Mouse (Mus musculus): ENCODE measurements around the gene Trak2. TPM values are rescaled to one million over a fixed set of nuclear protein-coding genes. Genes with fewer than 3 reads are reported as not detected.

Trak2 gene
- polyA plus RNA-seq, 1 experiment from 2014 or later: 17.9 TPM

GRCm38 (mm10) chr1:58956229-58956628 is 17.0 kb downstream of the Trak2 start:
- ATAC-seq (no peak), DNase-seq (ENCODE audit: low spot score) (no peak)
- Histone ChIP-seq H3K4me1 (ENCODE audit: control insufficient read depth, insufficient read depth, low read length) (no peaks in the 10 kb centered on the region), H3K4me3 (ENCODE audit: low read depth, low read length) (no peak overlapping the region), H3K9ac (ENCODE audit: low read length) (no peak overlapping the region), H3K4me2 (ENCODE audit: low read length) (no peak overlapping the region), H3K27ac (ENCODE audit: low read depth, low read length) (no peak overlapping the region), H3K36me3 (ENCODE audit: control insufficient read depth, insufficient read depth, low read length) (no peaks in the 10 kb centered on the region), H3K9me3 (replicated peaks; ENCODE audit: control insufficient read depth, low read length) (no peaks in the 10 kb centered on the region), H3K27me3 (replicated peaks; ENCODE audit: control insufficient read depth, insufficient read depth, low read length) (no peaks in the 10 kb centered on the region)
- WGBS: 86% methylated on average over 9 of the region's 9 CpGs

- no peak overlapping the region for H3K9ac ChIP-seq (ENCODE audit: low read length)
- no peak overlapping the region for H3K4me3 ChIP-seq (ENCODE audit: low read depth, low read length)
- no peaks in the 10 kb centered on the region for H3K36me3 ChIP-seq (ENCODE audit: control insufficient read depth, insufficient read depth, low read length)
- WGBS: 87% methylated on average over 3 of the region's 3 CpGs
- ATAC-seq (no peak), DNase-seq (ENCODE audit: low spot score) (no peak)
- H3K27me3 ChIP-seq (replicated peaks; ENCODE audit: control insufficient read depth, insufficient read depth, low read length): no peaks in the 10 kb centered on the region
- H3K9me3 ChIP-seq (replicated peaks; ENCODE audit: control insufficient read depth, low read length): no peaks in the 10 kb centered on the region
- no peak overlapping the region for H3K27ac ChIP-seq (ENCODE audit: low read depth, low read length)
- H3K4me1 ChIP-seq (ENCODE audit: control insufficient read depth, insufficient read depth, low read length): no peaks in the 10 kb centered on the region
- no peak overlapping the region for H3K4me2 ChIP-seq (ENCODE audit: low read length)
These were observed 17.5 kb downstream of the Trak2 start for GRCm38 (mm10) chr1:58955716-58956115.

- Histone ChIP-seq H3K4me2 (ENCODE audit: low read length) (no peak overlapping the region), H3K4me3 (ENCODE audit: low read depth, low read length) (no peak overlapping the region), H3K9ac (ENCODE audit: low read length) (no peak overlapping the region), H3K36me3 (ENCODE audit: control insufficient read depth, insufficient read depth, low read length) (no peaks in the 10 kb centered on the region), H3K27me3 (replicated peaks; ENCODE audit: control insufficient read depth, insufficient read depth, low read length) (no peaks in the 10 kb centered on the region), H3K4me1 (ENCODE audit: control insufficient read depth, insufficient read depth, low read length) (no peaks in the 10 kb centered on the region), H3K9me3 (replicated peaks; ENCODE audit: control insufficient read depth, low read length) (no peaks in the 10 kb centered on the region), H3K27ac (ENCODE audit: low read depth, low read length) (no peak overlapping the region)
- no peak for DNase-seq (ENCODE audit: low spot score)
- 78% methylated on average over 8 of the region's 8 CpGs for WGBS
- no peak for ATAC-seq
These were observed 18.4 kb downstream of the Trak2 start for GRCm38 (mm10) chr1:58954578-58955410.

- Histone ChIP-seq H3K27me3 (replicated peaks; ENCODE audit: control insufficient read depth, insufficient read depth, low read length) (no peaks in the 10 kb centered on the region), H3K4me1 (ENCODE audit: control insufficient read depth, insufficient read depth, low read length) (no peaks in the 10 kb centered on the region), H3K4me2 (ENCODE audit: low read length) (no peak overlapping the region), H3K36me3 (ENCODE audit: control insufficient read depth, insufficient read depth, low read length) (no peaks in the 10 kb centered on the region), H3K27ac (ENCODE audit: low read depth, low read length) (no peak overlapping the region), H3K9ac (ENCODE audit: low read length) (no peak overlapping the region), H3K9me3 (replicated peaks; ENCODE audit: control insufficient read depth, low read length) (no peaks in the 10 kb centered on the region), H3K4me3 (ENCODE audit: low read depth, low read length) (no peak overlapping the region)
- ATAC-seq (no peak), DNase-seq (ENCODE audit: low spot score) (no peak)
- 94% methylated on average over 9 of the region's 9 CpGs for WGBS
These were observed 19.4 kb downstream of the Trak2 start for GRCm38 (mm10) chr1:58953686-58954434.

DNA sequence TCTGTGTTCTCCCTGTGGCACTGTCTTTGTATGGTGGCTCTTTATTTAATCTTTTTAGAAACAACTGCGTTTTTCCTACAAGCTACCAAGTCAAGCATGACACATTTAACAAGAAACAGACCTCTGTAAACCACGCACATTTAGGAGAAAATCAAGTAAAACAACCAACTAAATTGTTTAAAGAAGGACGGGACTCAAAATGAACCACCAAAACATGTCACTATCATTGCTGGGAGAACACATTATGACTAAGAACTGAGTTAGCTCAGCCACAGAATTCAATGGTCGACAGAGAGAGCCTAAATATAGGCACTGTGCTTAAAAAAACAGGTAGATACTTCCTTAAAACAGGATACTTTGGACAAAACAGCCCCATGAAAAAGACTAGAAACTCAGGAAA is 20.2 kb downstream of the Trak2 start:
- H3K36me3 ChIP-seq (ENCODE audit: control insufficient read depth, insufficient read depth, low read length): no peaks in the 10 kb centered on the region
- no peak overlapping the region for H3K9ac ChIP-seq (ENCODE audit: low read length)
- H3K4me2 ChIP-seq (ENCODE audit: low read length): no peak overlapping the region
- H3K27ac ChIP-seq (ENCODE audit: low read depth, low read length): no peak overlapping the region
- DNase-seq (ENCODE audit: low spot score) (no peak), ATAC-seq (no peak)
- no peaks in the 10 kb centered on the region for H3K9me3 ChIP-seq (replicated peaks; ENCODE audit: control insufficient read depth, low read length)
- no peak overlapping the region for H3K4me3 ChIP-seq (ENCODE audit: low read depth, low read length)
- 43% methylated on average over 4 of the region's 4 CpGs for WGBS
- H3K4me1 ChIP-seq (ENCODE audit: control insufficient read depth, insufficient read depth, low read length): no peaks in the 10 kb centered on the region
- no peaks in the 10 kb centered on the region for H3K27me3 ChIP-seq (replicated peaks; ENCODE audit: control insufficient read depth, insufficient read depth, low read length)

- Histone ChIP-seq H3K27ac (ENCODE audit: low read depth, low read length) (no peak overlapping the region), H3K4me2 (ENCODE audit: low read length) (no peak overlapping the region), H3K9me3 (replicated peaks; ENCODE audit: control insufficient read depth, low read length) (no peaks in the 10 kb centered on the region), H3K4me3 (ENCODE audit: low read depth, low read length) (no peak overlapping the region), H3K9ac (ENCODE audit: low read length) (no peak overlapping the region), H3K4me1 (ENCODE audit: control insufficient read depth, insufficient read depth, low read length) (no peaks in the 10 kb centered on the region), H3K27me3 (replicated peaks; ENCODE audit: control insufficient read depth, insufficient read depth, low read length) (no peaks in the 10 kb centered on the region), H3K36me3 (ENCODE audit: control insufficient read depth, insufficient read depth, low read length) (no peaks in the 10 kb centered on the region)
- DNase-seq (ENCODE audit: low spot score) (no peak), ATAC-seq (no peak)
- 75% methylated on average over 5 of the region's 5 CpGs for WGBS
These were observed 20.7 kb downstream of the Trak2 start for GRCm38 (mm10) chr1:58952526-58952925.

- Histone ChIP-seq H3K9me3 (replicated peaks; ENCODE audit: control insufficient read depth, low read length) (no peaks in the 10 kb centered on the region), H3K4me1 (ENCODE audit: control insufficient read depth, insufficient read depth, low read length) (no peaks in the 10 kb centered on the region), H3K9ac (ENCODE audit: low read length) (no peak overlapping the region), H3K27ac (ENCODE audit: low read depth, low read length) (no peak overlapping the region), H3K36me3 (ENCODE audit: control insufficient read depth, insufficient read depth, low read length) (no peaks in the 10 kb centered on the region), H3K4me3 (ENCODE audit: low read depth, low read length) (no peak overlapping the region), H3K4me2 (ENCODE audit: low read length) (no peak overlapping the region), H3K27me3 (replicated peaks; ENCODE audit: control insufficient read depth, insufficient read depth, low read length) (no peaks in the 10 kb centered on the region)
- no peak for ATAC-seq
- no peak for DNase-seq (ENCODE audit: low spot score)
- WGBS: 76% methylated on average over 4 of the region's 4 CpGs
These were observed 21.4 kb downstream of the Trak2 start for GRCm38 (mm10) chr1:58951841-58952240.

- DNase-seq (ENCODE audit: low spot score) (no peak), ATAC-seq (no peak)
- Histone ChIP-seq H3K4me1 (ENCODE audit: control insufficient read depth, insufficient read depth, low read length) (no peaks in the 10 kb centered on the region), H3K27me3 (replicated peaks; ENCODE audit: control insufficient read depth, insufficient read depth, low read length) (no peaks in the 10 kb centered on the region), H3K36me3 (ENCODE audit: control insufficient read depth, insufficient read depth, low read length) (peaks cover 1% of the 10 kb centered on the region; the same call in 1 of the 2 replicates), H3K4me3 (ENCODE audit: low read depth, low read length) (no peak overlapping the region), H3K4me2 (ENCODE audit: low read length) (no peak overlapping the region), H3K9ac (ENCODE audit: low read length) (no peak overlapping the region), H3K9me3 (replicated peaks; ENCODE audit: control insufficient read depth, low read length) (no peaks in the 10 kb centered on the region), H3K27ac (ENCODE audit: low read depth, low read length) (no peak overlapping the region)
- 44% methylated on average over 8 of the region's 8 CpGs for WGBS
These were observed 22.2 kb downstream of the Trak2 start for GRCm38 (mm10) chr1:58950899-58951648.

Data from forebrain, embryonic 14.5 days (tissue).